Mouse (Mus musculus): ENCODE data around the gene Zmiz2. TPM values are rescaled to one million over a fixed set of nuclear protein-coding genes. Genes with fewer than 3 reads are reported as not detected.

Zmiz2 gene
- 3.4 and 3.7 TPM in 2 replicates for polyA plus RNA-seq (2015; fragmentation: Nextera tagmentation; extraction: Ambion mirVana)

DNA sequence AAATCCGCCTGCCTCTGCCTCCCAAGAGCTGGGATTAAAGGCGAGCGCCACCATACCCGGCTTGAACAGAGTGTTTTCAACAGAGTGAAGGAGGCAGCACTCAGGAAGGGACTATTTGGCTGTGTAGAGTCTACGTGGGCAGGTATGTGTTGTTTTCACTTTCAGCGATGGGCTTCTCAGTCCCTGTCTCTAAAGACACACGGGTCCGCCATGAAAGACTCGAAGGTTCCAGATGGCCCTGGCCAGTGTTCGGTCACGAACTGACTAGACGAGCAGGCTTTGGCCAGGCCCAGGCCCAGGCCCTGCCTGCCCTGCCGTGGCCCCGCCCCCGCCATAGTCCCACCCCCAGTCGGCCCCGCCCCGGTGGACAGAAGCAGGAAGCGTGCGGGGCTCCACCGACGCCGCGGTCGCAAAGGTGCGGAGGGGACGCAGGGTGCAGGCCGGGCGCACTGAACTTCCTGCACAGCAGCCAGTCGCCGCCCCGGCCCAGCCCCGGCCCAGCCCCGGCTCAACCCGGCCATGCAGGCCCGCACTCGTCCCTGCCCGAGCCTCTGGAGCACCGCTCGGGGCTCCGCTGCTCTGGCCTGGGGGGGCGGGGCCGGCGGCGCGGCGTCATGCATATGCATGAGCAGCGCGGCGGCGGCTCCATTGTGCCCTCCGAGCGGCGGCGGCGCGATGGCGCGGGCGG lies at the start of gene Zmiz2:
Gene Zmiz2 (plus strand): TSS at position 349 of the 688 bp plus-strand sequence.
- H3K4me2 ChIP-seq (ENCODE audit: low read depth, low read length), result peak within 1 kb of the TSS; percentile 99
- ATAC-seq (peak; percentile 98), DNase-seq (peak; percentile 96)
- TF ChIP-seq CTCF (IDR thresholded peaks at IDR 0.05; ENCODE audit: low read depth) (no peak), EP300 (IDR thresholded peaks at IDR 0.05; ENCODE audit: low read depth) (no peak)
- H3K4me3 ChIP-seq (ENCODE audit: low read depth, low read length), result peak within 1 kb of the TSS; percentile 82
- H3K9ac ChIP-seq (replicated peaks), result peak within 1 kb of the TSS; percentile 93
- peak within 1 kb of the TSS; percentile 96 for H3K27ac ChIP-seq (ENCODE audit: low read depth)
- 9% methylated on average over 32 of the region's 60 CpGs for WGBS (ENCODE audit: insufficient replicate concordance)
- H3K27me3 ChIP-seq (ENCODE audit: insufficient read depth, low read length), result no peaks in the 10 kb centered on the region
- H3K4me1 ChIP-seq (ENCODE audit: insufficient read depth), result peaks cover 22% of the 10 kb centered on the region
- H3K36me3 ChIP-seq (replicated peaks; ENCODE audit: insufficient read depth, low read length), result peaks cover 4% of the 10 kb centered on the region
- H3K9me3 ChIP-seq (ENCODE audit: low read length), result no peaks in the 10 kb centered on the region

DNA sequence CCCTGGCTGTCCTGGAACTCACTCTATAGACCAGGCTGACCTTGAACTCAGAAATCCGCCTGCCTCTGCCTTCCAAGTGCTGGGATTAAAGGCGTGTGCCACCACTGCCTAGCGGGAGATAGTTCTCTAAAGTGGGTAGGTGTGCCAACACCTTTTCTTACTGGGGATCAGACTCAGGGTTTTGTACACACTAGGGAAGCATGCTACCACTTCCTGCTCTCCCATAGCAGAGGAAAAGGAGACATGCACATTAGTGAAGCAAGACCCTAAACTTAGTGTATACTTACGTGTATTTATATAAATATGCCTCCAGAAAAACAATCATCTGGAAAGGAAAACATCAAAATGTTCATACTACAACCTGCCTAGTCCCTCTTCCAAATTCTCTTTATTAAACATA lies 42.9 kb upstream of the Zmiz2 start:
- H3K9me3 ChIP-seq (ENCODE audit: low read length), result no peaks in the 10 kb centered on the region
- no peak for DNase-seq
- no peak for ATAC-seq
- H3K36me3 ChIP-seq (replicated peaks; ENCODE audit: insufficient read depth, low read length), result peaks cover 90% of the 10 kb centered on the region
- TF ChIP-seq EP300 (IDR thresholded peaks at IDR 0.05; ENCODE audit: low read depth), result no peak
- no peak for TF ChIP-seq CTCF (IDR thresholded peaks at IDR 0.05; ENCODE audit: low read depth)
- H3K4me3 ChIP-seq (ENCODE audit: low read depth, low read length), result no peak overlapping the region
- WGBS (ENCODE audit: insufficient replicate concordance), result 90% methylated on average over 4 of the region's 4 CpGs
- no peak overlapping the region for H3K9ac ChIP-seq (replicated peaks)
- no peaks in the 10 kb centered on the region for H3K4me1 ChIP-seq (ENCODE audit: insufficient read depth)
- H3K4me2 ChIP-seq (ENCODE audit: low read depth, low read length), result no peak overlapping the region
- no peaks in the 10 kb centered on the region for H3K27me3 ChIP-seq (ENCODE audit: insufficient read depth, low read length)
- H3K27ac ChIP-seq (ENCODE audit: low read depth), result no peak overlapping the region

DNA sequence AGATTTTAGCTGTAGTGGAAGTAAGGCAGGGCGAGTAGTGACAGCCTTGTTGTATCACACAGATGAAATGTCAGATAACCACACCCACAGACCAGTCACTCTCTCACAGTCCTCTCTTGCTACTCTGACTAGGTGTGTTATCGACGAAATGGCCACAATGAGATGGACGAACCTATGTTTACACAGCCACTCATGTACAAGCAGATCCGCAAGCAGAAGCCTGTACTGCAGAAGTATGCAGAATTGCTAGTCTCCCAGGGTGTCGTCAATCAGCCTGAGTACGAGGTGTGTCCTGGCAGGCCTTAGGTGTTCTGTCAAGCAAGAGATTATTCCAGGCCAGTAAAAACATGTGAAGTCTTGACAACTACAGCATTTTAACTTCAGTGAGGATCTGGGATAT lies 41.9 kb upstream of the Zmiz2 start:
- H3K4me2 ChIP-seq (ENCODE audit: low read depth, low read length), result no peak overlapping the region
- DNase-seq (no peak), ATAC-seq (no peak)
- H3K9me3 ChIP-seq (ENCODE audit: low read length), result no peaks in the 10 kb centered on the region
- no peak overlapping the region for H3K27ac ChIP-seq (ENCODE audit: low read depth)
- no peak for TF ChIP-seq EP300 (IDR thresholded peaks at IDR 0.05; ENCODE audit: low read depth)
- no peak for TF ChIP-seq CTCF (IDR thresholded peaks at IDR 0.05; ENCODE audit: low read depth)
- H3K4me1 ChIP-seq (ENCODE audit: insufficient read depth), result no peaks in the 10 kb centered on the region
- H3K27me3 ChIP-seq (ENCODE audit: insufficient read depth, low read length), result no peaks in the 10 kb centered on the region
- 85% methylated on average over 7 of the region's 7 CpGs for WGBS (ENCODE audit: insufficient replicate concordance)
- no peak overlapping the region for H3K4me3 ChIP-seq (ENCODE audit: low read depth, low read length)
- no peak overlapping the region for H3K9ac ChIP-seq (replicated peaks)
- peaks cover 88% of the 10 kb centered on the region for H3K36me3 ChIP-seq (replicated peaks; ENCODE audit: insufficient read depth, low read length)

GRCm38 (mm10) chr11:6348681-6349200 lies 40.1 kb upstream of the Zmiz2 start:
- no peaks in the 10 kb centered on the region for H3K4me1 ChIP-seq (ENCODE audit: insufficient read depth)
- H3K9ac ChIP-seq (replicated peaks), result no peak overlapping the region
- H3K27ac ChIP-seq (ENCODE audit: low read depth), result no peak overlapping the region
- ATAC-seq (no peak), DNase-seq (no peak)
- H3K27me3 ChIP-seq (ENCODE audit: insufficient read depth, low read length), result no peaks in the 10 kb centered on the region
- no peak overlapping the region for H3K4me3 ChIP-seq (ENCODE audit: low read depth, low read length)
- H3K4me2 ChIP-seq (ENCODE audit: low read depth, low read length), result no peak overlapping the region
- TF ChIP-seq CTCF (IDR thresholded peaks at IDR 0.05; ENCODE audit: low read depth), result no peak
- no peak for TF ChIP-seq EP300 (IDR thresholded peaks at IDR 0.05; ENCODE audit: low read depth)
- 92% methylated on average over 11 of the region's 11 CpGs for WGBS (ENCODE audit: insufficient replicate concordance)
- H3K36me3 ChIP-seq (replicated peaks; ENCODE audit: insufficient read depth, low read length), result peaks cover 82% of the 10 kb centered on the region
- no peaks in the 10 kb centered on the region for H3K9me3 ChIP-seq (ENCODE audit: low read length)

GRCm38 (mm10) chr11:6349586-6349985 lies 39.3 kb upstream of the Zmiz2 start:
- 96% methylated on average over 5 of the region's 5 CpGs for WGBS (ENCODE audit: insufficient replicate concordance)
- no peak overlapping the region for H3K4me3 ChIP-seq (ENCODE audit: low read depth, low read length)
- peaks cover 81% of the 10 kb centered on the region for H3K36me3 ChIP-seq (replicated peaks; ENCODE audit: insufficient read depth, low read length)
- DNase-seq (no peak), ATAC-seq (no peak)
- no peak for TF ChIP-seq EP300 (IDR thresholded peaks at IDR 0.05; ENCODE audit: low read depth)
- TF ChIP-seq CTCF (IDR thresholded peaks at IDR 0.05; ENCODE audit: low read depth), result no peak
- no peak overlapping the region for H3K4me2 ChIP-seq (ENCODE audit: low read depth, low read length)
- no peak overlapping the region for H3K27ac ChIP-seq (ENCODE audit: low read depth)
- H3K9me3 ChIP-seq (ENCODE audit: low read length), result no peaks in the 10 kb centered on the region
- H3K27me3 ChIP-seq (ENCODE audit: insufficient read depth, low read length), result no peaks in the 10 kb centered on the region
- no peaks in the 10 kb centered on the region for H3K4me1 ChIP-seq (ENCODE audit: insufficient read depth)
- no peak overlapping the region for H3K9ac ChIP-seq (replicated peaks)

DNA sequence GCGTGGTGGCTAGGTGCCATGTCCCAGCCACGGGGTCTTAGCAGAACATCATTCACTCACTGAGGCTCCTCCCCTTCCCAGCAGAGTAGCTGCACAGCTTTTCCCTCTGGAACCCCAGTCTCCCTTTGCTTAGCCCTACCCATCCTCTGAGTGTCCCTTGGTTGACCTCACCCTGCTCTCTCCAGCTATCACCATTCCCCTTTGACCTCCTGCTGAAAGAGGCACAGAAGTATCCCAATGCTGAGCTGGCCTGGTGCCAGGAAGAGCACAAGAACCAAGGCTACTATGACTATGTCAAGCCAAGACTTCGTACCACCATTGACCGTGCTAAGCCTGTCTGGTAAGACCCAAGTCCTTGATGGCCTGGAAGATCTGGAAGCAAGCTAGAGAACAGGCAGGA lies 33.8 kb upstream of the Zmiz2 start:
- Histone ChIP-seq H3K4me3 (ENCODE audit: low read depth, low read length) (no peak overlapping the region), H3K4me1 (ENCODE audit: insufficient read depth) (no peaks in the 10 kb centered on the region), H3K9ac (replicated peaks) (no peak overlapping the region), H3K4me2 (ENCODE audit: low read depth, low read length) (no peak overlapping the region), H3K9me3 (ENCODE audit: low read length) (no peaks in the 10 kb centered on the region), H3K27me3 (ENCODE audit: insufficient read depth, low read length) (no peaks in the 10 kb centered on the region), H3K27ac (ENCODE audit: low read depth) (no peak overlapping the region), H3K36me3 (replicated peaks; ENCODE audit: insufficient read depth, low read length) (peaks cover 59% of the 10 kb centered on the region)
- WGBS (ENCODE audit: insufficient replicate concordance), result 90% methylated on average over 4 of the region's 4 CpGs
- TF ChIP-seq CTCF (IDR thresholded peaks at IDR 0.05; ENCODE audit: low read depth) (no peak), EP300 (IDR thresholded peaks at IDR 0.05; ENCODE audit: low read depth) (no peak)
- no peak for DNase-seq
- ATAC-seq, result no peak
